Mouse (Mus musculus) frontal cortex, adult 2 months (tissue): Measurements from ENCODE around the gene Spdya. TPM values are rescaled to one million over a fixed set of nuclear protein-coding genes. Genes with fewer than 3 reads are reported as not detected.
"Not testable (repeated sequence)": the region's sequence is repeated elsewhere in the genome, so short reads cannot be mapped to it uniquely, and the experiment has no call there.

Experiments used
- DNase-seq, 2 experiments: peaks; one replicate each; pipeline ENCODE4 v3.0.0; 2022; ENCODE audit warnings: low spot score in 1 of 2; ENCODE audit errors: extremely low spot score in 1 of 2
- polyA plus RNA-seq: library from polyadenylated mRNA; depleted of rRNA; stranded (reverse); fragments of >200 nt; gene quantifications from 2 replicates; pipeline ENCODE4 v1.2.3, GENCODE M21; 2012; rRNA removed

The Spdya gene
- polyA plus RNA-seq = 1.5 and 1.8 TPM in 2 replicates

DNA sequence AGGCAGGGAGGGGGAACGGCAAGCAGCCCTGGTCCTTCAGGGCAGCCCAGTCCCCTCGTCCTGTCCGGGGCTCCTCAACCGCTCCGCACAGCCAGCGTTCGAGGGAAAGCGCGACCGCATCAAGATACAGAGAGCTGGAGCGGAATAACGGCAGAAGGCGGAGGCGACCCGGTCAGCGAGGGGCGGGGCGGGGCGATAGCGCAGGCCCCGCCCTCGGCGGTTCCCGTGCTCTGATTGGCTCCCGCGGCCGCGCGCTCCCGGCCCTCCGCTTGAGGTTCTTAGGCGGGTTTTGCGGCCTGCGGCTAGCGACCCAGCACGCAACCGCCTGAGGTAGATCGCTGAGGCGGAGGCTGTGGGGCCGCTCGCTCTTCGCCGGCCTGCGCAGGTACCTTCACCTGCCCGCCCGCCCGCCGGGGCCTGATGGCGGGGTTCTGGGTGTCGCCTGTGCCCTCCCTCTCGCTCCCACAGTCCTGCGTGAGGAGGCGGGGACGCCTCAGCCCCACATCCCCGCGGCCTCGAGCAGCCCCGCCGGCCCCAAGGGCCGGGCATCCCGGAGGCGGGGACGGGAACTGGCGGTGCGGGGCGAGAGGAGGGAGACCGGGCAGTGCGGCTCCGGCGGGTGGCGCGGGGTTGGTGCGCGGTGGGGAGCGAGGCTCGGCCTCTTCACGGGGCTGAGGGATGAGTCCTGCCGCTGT is at the start of gene Spdya:
TSS of gene Spdya (plus strand) at position 305 of the 695 bp plus-strand sequence.
- DNase-seq = peak; percentile 50 to 86

DNA sequence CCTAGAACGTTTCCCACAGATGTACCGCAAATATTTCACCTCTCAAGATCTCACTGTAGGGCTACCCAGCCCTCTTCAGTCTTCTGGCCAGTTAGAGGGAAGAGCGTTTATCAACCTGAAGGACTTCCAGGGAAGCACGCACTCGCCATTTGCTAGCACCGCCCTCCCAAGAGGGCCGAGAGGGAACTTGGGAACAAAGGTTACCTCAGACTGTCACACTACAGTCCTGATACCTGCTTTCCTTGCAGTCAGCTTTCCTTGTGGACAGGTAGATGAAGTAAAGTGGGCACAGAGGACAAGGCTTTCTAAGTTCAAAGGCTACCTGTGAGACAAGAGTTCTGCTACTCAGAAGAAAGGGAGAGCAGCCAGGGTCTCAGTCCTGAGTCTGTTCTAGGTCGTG is 45.0 kb upstream of the Spdya start:
- no peak for DNase-seq

DNA sequence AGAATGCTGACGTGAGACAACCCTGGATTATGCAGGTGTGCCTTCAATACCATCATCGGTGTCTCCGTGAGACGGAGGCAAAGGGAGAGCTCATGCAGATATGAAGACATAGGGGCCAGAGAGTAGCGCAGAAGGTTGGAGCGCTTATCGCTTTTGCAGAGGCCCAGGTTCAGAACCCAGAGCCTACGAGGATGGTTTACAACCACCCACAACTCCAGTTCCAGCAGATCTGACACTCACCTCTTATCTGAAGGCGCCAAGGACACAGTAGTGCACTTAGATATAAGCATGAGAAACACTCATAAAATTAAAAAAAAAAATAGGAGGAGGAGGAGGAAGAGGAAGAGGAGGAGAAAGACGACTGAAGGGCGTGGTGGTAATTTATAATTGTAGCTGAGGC is 41.6 kb upstream of the Spdya start:
- no peak for DNase-seq

DNA sequence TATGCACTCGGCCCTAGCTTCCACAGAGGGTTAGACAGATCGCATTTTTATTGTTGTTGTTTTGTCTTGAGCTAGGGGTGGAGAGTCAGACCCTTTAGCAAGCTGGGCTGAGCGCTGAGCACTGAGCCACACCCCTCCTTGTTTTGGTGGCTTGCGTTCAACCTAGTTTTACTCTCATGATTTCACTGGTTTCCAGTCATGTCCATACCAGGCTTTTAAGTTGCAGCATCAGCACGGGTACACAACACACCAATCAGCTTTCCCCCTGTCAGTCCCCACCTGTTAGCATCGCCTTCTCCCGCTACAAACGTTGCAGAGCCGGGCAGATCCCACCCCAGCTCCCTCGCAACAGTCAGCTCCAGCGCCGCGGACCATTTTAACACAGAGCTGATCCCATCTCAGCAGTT is 25.6 kb upstream of the Spdya start:
- peak in 1 of 2 experiments; percentile 2 for DNase-seq

DNA sequence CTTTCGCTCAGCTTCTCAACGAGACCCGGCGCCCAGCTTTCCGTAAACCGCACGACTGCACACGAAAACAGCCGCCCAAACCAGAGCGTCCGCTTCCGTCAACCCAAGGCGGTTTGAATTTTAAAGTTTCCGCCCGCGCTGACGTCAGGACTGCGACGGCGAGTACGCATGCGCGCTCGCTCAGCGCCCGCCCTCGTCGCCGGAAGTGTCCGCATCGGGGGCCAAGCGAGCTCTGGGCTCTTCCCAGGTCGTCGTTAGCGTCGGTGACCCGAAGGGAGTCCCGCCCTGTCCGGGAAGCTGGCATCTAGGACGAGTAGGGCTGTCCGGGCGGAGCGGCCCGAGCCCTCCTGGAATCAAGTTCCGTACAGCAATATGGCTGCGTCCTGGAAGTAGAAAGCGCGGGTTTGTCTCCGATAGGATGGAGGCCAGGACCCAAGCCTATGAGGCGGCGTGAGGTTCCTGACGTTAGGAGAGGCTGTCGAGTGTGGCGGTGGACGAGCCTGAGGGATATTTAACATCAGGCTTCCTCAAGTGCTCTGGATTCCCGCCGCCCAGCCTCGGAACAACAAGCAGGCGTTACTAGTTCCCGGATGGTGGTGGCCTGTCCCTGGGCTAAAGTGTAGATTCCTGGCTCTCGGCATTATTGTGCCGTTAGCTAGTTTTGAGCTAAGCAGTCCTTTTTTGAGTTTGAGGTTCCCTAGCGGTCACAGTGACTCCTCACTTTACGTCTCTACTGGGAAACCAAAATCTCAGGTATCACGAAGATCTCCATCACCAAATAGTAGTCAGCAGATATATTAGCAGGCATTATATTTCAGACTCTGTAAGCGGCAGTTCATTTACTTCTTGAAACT is 24.9 kb upstream of the Spdya start, which contains the start of gene Ndc80:
TSS of gene Ndc80 (minus strand) at position 147 of the 854 bp plus-strand sequence.
- DNase-seq = peak; percentile 90 to 92

DNA sequence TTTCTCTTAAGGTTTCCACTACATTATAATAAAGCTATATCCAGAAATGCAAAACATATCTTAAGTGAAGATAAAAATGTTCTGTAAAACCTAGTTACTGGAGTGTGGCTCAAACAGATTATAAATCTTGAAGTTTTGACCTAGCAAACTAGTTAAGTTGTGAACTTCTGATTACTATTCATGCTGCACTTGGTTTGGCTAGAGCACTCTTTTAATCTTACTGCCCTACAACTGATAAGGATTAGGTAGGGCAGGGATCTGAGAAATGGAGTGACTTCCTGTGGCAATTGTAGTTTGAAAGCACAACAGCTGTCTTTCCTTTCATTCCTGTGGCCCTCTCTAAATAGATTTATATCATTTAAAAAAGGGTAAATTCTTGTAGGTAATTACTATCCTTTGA is 23.8 kb upstream of the Spdya start:
- no peak for DNase-seq

DNA sequence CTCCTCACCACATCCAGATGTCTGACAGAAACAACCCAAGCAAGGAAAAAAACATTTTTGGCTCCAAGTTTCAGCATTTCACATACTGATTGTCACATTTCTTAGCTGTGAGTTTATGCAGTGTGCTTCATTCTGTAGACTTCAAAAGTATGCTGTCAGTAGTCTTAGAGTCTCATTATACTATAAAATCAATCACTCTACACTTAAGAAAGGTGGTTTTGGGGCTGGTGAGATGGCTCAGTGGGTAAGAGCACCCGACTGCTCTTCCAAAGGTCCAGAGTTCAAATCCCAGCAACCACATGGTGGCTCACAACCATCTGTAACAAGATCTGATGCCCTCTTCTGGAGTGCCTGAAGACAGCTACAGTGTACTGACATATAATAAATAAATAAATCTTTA is 16.3 kb upstream of the Spdya start:
- not testable (repeated sequence) for DNase-seq

DNA sequence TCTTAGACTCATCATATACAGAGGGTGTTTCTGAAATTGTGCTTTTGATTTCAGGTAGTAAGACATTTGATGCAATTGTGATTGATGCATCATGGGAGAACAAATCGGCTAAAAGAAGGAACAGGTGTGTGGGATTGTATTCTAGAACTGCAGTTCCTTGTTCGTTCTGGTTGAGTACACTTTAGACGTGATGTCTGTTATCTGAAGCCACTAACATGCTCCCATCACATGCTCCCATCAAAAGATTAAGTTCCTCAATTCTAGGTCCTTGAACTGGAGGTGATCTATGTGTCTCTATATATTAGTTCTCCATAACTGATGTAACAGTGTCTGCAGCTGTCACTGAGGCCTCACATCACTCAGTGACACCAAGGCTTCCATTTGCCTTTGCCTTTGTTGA is 14.7 kb upstream of the Spdya start:
- no peak for DNase-seq

DNA sequence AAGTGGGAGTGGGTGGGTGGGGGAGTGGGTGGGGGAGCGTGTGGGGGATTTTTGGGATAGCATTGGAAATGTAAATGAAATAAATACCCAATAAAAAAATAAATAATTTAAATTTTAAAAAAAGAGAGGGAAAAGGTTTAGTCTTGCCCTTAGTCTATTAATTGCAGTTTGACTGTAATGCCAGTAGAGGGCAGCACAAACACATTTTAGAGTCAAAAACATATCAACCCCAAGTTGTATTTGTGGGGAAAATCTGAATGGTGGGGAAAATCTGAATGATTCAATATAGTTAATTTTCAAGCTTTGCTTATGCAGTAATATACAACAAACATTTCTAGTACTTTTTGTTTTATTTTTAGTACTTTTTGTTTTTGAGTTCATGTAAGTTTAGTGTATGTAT is 3.3 kb upstream of the Spdya start:
- DNase-seq = peak in 1 of 2 experiments; percentile 48

DNA sequence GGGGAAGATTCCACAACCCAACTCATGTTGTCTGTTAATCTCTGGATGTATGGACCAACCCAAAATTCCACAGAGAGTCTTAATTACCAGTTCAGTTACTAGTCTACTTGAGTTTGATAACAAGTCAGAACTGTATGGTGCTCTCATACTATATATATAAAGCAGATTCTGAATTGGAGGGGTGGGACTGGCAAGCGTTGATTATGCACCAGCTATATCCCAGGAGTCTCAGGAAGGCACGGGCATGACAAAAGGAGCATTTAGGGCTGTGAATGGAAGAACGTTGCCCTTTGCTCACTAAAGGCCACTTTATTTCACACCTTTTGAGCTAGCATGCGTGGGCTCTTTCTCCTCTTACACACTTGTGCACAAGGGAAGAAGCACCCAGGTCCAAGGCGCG is 511 bp upstream of the Spdya start:
- DNase-seq = no peak

DNA sequence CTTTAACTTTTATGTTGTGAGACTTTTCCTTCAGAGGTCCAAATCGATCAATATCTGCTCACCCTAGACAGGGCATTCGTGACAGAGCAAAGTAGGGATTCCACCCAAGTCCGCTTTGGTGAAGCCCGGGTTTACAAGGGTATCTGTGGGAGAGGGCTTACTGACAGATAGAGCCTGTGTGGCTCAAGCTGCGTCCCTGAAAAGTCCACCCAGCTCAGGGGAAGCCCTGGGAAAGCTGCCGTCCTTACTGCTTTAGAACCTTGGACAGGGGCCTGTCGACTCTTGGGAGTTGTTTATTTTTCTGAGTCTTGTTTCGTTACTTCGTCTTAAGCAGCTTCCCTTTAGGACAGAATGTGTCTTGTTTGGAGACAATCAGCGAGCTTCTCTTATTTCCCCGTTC is 1.0 kb downstream of the Spdya start:
- no peak for DNase-seq

DNA sequence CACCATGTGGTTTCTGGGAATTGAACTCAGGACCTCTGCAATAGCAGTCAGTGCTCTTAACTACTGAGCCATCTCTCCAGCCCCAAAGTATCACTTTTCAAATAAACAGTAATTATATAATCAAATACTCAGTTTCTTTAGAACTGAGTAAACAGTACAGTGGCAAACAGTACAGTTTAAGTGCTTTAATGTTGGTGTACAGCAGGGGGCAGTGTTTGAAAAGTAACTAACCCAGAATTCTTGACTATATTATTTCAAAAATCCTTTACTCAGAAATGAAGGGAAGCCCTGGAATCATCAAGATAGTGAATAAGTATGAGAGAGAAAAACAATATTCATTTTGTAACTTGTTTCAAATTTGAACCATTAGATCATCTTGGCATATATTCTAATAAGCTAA is 9.8 kb downstream of the Spdya start:
- DNase-seq = peak in 1 of 2 experiments; percentile 74

DNA sequence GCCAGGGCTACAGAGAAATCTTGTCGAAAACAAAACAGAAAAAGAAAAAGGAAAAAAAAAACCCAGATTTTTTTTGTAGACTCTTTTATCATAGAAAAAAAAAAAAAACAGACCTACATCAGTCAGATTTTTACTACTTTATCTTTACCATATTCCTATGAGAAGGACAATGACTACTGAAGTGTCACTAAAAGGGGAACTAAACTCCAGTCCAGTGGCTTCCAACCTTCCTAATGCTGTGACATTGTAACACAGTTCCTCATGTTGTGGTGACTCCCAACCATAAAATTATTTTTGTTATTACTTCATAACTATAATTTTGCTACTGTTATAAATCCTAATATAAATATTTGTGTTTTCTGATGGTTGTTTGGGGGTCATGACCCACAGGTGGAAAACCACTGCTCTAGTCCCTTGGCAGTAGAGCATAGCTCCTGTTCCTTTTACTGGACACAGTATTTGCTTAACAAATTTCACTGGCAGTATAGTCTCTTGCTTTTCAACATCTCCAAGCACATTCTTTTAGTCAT is 27.4 kb downstream of the Spdya start:
- DNase-seq = no peak

DNA sequence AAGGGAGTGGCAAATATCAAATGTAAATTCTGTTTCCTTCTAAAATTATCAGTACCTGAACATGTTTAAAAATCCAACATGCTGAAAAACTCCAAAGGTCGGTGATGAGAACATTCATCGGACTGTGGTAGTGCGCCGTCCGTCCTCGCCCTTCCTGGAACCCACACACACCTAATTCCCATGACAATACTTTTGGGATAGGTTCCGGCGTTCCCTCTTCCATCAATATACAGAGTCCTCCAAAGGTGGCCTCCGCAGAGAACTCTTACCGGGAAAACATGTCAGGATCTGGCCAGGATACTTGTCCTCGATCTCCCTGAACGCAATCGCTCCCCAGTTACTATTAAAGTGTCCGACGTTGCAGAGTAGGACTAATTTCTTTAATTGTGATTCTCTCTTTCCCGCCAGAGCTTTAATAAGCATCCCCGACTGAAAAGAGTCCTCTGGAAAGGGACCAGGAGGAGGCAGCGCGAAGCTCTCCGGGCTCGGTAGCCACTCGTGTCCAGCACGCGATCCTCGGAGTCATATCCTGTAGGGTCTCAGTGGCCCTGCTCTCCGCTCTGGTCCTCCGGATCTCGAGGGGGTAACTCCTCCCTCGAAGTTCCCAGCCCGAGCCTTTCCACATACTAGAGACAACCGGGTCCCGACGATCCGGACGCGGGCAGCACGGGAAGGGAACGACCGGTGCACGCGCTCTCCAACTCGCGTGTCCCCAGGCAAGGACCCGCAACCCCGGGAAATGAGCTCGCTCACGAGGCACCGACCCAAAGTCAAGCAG is 46.2 kb downstream of the Spdya start:
- no peak for DNase-seq

DNA sequence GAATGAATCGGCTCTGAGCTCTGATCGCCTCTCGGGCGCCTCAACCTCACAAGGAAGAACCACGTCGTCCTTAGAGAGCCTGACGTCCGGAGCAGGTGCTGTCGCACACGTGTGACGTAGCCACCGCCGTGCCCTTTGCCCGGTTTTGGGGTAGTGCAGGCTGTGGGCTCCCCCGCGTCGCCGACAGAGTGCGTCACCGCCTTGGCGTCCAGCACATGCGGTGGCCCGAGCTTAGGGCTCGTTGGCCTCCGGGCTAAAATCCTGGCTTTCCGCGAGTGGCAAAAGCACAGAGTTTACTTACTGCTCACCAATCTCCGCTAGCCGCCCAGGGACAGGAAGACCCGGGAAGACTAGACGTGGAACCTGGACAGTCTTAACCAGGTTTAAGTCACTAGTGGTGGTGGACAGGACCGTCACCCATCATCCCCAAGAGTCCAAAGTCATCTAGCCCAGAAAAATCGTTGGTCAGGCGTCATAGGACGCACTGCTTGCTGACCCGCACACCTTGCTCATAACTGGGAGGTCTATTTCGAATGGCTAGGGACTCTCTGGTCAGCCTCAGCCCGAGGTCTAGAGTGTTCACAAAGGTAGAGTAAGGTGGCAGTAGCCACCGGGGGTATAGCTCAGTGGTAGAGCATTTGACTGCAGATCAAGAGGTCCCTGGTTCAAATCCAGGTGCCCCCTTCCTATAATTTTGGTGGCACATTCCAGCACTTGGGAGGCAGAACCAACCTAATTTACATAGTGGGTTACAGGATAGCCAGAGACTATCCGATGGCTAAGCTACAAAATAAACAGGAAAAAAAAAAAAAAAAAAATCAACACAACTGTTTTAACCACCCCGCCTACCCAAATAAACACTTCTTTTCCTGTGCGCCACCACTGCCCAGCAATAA is 47.0 kb downstream of the Spdya start:
- DNase-seq = peak; percentile 91 to 93

DNA sequence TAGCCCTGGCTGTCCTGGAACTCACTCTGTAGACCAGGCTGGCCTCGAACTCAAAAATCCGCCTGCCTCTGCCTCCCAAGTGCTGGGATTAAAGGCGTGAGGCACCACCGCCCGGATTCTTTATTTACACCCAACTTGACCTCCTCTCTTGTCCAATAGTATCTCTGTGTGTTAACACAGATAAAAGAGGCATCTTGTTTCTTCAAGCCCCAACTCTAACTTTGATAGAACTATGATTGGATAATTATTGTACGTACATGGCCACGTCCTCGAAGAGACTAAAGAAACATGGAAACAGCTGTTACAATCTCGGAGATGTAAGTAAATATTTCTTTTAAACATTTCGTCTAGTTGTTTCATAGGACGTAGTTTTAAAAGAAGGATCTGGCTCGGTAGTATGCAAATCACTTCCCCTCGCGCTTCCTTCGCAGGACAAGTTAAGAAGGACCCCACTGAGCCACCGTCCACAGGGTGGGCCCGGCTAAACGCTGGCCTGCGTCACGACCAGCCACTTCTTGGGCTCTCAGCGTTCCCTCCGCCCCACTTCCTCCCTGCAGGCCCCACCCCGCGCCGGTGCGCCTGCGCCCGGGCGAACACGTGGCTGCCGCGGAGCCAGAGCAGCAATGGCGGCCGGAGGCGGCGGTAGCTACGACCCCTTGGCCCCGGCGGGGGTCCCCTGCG is 63.9 kb downstream of the Spdya start, which contains the start of gene Wdr43:
TSS of gene Wdr43 (plus strand) at position 258 of the 681 bp plus-strand sequence.
- peak; percentile 95 to 98 for DNase-seq

DNA sequence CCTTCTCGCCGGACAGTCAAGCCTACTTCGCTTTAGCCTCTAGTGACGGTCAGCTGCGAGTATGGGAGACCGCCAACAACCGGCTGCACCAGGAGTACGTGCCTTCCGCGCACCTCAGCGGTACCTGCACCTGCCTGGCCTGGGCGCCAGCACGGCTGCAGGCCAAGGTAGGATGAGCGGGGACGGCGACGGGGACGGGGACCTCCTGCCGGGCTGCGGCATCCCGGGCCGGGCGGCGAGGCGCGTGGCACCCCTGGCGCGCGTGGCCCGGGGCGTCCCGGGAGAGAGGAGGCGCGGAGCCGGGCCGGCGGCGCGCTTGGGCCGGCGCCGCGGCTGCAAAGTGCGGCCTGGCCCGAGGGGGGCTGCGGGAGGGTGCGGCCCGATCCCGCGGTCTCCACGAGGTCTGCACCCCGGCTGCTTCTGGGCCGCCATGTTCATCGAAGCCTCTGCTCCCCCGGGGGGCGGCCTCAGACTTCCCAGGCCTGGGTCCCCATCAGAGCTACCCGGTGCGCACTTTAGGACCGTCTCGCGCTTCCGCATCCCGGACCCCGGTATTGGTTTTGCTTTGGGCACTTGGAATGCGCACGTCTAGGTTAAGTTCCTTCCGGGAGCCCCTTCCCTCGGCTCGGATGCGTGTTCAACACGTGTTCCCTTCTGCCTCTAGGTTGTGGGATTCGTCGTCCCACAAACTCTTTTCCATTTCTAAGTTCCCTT is 64.6 kb downstream of the Spdya start:
- no peak for DNase-seq

DNA sequence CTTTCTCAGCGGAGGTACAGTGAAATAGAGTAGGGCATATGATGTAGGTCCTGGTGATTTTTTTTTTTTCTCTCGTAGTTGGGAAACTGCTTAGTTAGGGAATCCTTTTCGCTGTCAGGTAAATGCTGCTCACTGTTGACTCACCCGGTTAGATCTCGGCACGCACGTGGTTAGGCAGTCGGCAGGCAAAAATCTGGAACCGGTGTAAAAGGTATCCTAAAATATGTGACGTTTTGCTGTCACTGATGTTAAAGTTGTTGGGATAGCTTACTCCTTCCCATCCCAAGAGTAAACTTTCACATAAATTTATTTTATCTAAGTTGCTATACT is 65.1 kb downstream of the Spdya start:
- DNase-seq = no peak

DNA sequence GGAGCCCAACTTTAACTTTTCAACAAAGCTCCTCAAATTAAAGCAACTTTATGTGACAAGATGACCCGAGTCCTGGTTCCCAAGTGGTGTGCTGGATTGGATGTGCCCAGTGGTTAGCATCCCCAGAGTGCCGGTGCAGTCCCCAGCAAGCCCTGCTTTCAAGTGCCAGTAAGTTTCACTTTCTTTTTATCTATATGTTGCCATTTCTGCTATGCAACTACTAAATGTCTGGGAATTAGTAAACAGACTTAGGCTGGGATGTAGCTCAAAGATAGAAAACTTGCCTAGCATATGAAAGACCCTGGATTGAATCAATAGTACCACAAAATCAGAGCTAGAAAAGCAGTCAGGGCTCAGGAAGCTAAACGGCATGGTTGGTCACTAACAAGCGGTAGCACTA is 66.1 kb downstream of the Spdya start:
- DNase-seq = no peak
